Mouse (Mus musculus) naive thymus-derived CD4-positive, alpha-beta T cell, adult 2 months (primary cell): ENCODE measurements around the gene Supt7l.
"Not testable (repeated sequence)": the region's sequence is repeated elsewhere in the genome, so short reads cannot be mapped to it uniquely, and the experiment has no call there.

Source experiments
- DNase-seq: peaks from one replicate; pipeline ENCODE4 v3.0.0-alpha.2; 2011; ENCODE audit warnings: low read depth

Supt7l gene

DNA sequence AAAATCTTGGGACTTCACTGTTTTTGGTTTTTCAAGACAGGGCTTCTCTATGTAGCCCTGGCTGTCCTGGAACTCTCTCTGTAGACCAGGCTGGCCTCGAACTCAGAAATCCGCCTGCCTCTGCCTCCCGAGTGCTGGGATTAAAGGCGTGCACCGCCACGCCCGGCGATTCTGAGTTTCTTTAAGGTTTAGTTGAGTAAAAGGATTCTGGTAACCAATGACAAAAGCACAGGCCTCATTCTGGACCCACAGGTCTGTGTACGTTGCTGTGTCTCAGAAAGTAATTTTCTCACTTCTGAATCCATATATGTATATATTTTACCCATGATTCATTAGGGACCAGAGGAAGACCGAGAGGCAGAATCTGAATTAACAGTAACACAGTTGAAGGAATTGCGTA is at the start of gene Supt7l:
Gene Supt7l (minus strand): TSS at position 101 of the 400 bp plus-strand sequence.
- DNase-seq, result not testable (repeated sequence)

DNA sequence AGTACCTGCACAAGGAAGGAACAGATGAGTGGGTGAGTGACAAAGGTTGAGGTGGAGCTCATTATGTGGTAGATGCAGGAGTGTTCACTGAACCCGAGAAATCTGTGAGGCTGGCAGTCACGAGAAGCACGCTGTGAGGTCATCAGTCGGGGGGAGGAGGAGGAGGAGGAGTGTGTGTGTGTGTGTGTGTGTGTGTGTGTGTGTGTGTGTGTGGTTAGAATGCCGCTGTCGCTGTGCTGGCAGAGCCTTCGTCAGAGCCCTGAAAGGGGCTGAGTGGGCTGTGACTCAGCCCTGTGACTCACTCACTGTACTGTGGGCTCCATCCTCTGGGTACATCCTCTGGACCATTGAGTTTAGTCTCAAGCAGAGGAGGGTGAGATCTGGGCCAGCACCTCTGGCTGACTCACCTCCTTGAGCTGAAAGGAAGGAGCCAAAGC is 49.0 kb upstream of the Supt7l start:
- DNase-seq, result peak; percentile 75

DNA sequence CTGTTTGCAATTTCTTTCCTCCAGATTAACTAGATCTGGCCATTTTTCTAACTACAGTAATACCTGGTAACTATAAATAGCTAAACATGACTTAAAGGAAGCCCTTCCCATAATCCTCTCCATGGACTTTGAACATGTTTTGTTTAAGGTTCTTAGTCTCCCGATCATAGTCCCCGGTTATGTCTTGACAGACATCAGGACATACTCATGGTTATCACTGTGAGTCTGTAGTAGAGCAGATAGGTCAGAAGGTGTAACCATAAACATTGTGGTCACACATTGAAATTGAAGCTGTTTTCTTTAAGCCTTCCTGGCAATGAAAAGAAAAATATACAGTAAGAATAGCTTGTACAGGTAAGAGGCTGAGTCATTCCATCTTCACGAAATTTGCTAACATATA is 46.1 kb upstream of the Supt7l start:
- DNase-seq, result no peak

- DNase-seq, result peak; percentile 41
Measured at GRCm38 (mm10) chr5:31571023-31571608, 43.5 kb upstream of the Supt7l start.

DNA sequence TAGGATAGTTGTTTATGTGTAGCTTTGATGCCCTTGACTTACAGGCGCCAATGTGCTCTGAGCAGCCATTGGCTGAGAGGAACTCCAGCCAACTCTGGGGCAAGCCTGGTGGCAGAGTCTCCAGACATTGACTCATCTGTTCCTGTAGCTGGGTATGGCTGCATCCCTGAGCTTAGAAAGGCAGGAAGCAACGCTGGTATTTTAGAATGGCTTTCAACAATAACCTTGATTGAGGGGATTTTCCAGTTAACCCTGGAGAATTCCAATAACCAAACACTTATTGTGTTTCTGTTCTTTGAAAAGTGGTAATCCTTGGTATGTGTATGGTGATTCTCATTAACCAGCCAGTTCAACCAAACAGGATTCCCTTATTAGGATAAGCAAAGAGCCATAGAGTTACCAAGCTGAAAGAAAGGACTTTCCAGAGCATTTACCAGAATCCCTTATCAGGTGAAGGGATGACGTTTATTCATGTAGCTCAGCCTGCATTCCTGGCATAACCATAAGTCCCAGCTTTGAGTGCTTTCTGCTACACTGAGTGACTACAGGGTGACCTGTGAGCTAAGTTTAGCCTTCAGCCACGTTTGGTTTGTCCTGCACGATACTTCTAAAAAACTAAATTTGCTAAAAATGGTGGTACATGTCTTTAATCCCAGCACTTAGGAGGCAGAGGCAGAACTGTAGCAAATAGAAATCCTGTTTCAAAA is 40.5 kb upstream of the Supt7l start:
- no peak for DNase-seq

- DNase-seq, result no peak
Measured at GRCm38 (mm10) chr5:31566457-31566856, 38.9 kb upstream of the Supt7l start.

DNA sequence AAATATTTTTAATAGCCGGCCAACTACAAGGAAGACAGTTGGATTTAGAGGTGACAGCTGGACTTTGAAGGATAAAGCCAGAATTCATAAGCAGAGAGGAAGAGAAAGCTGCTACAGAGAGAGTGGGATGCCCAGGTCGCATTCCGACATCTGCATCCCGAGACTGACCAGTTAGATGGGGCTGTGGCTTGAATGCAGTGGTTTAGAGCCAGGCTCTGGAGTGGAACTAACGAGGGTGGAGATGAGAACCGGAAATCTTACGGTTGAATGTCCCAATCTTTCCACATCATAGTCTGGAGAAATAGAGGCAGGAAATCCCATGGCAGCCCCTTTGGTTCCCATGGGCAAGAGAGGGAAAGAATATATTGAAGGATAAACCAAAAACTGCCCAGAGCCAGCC is 38.4 kb upstream of the Supt7l start:
- no peak for DNase-seq

- no peak for DNase-seq
Measured at GRCm38 (mm10) chr5:31564976-31565375, 37.4 kb upstream of the Supt7l start.

GRCm38 (mm10) chr5:31563905-31564304 is 36.3 kb upstream of the Supt7l start:
- no peak for DNase-seq

- DNase-seq, result peak; percentile 81
Measured at GRCm38 (mm10) chr5:31563496-31563895, 35.9 kb upstream of the Supt7l start.

GRCm38 (mm10) chr5:31562036-31562666 is 34.5 kb upstream of the Supt7l start:
- no peak for DNase-seq

GRCm38 (mm10) chr5:31560352-31560751 is 32.7 kb upstream of the Supt7l start:
- DNase-seq, result no peak

DNA sequence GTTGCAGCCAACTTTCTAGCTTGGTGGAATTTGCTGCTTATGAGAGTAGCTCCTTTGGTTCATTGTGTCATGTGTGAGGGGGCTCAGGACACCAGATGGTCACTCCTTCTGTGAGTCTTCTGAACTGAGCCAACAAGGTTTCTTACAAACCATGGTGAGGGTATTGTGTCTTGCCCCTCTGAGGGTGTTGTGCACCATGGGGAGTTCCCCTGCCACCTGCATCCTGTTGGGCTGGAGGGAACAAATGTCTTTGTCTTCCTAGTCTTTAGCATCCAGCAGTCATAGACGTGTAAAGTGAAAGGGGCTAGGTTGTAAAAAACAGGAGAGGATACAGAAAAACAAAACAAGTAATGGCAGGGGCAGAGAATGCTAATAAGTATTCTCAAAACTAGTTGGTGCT is 31.8 kb upstream of the Supt7l start:
- DNase-seq, result no peak

DNA sequence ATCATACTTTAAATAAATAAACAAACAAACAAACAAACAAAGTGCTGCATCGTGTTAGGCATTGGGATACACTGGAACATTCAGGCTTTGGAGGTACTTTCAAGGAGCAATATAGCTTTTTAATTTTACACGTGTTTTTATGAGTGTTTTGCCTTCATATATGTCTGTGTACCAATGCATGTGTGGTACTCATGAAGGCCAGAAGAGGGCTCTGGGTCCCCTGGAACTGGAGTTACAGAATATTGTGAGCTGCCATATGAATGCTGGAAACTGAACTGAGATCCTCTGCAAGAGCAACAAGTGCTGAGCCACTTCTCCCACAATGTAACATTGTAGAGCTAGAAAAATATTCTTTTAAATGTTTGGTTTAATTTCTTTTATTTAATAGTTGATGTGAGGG is 7.6 kb upstream of the Supt7l start:
- DNase-seq, result peak; percentile 26

DNA sequence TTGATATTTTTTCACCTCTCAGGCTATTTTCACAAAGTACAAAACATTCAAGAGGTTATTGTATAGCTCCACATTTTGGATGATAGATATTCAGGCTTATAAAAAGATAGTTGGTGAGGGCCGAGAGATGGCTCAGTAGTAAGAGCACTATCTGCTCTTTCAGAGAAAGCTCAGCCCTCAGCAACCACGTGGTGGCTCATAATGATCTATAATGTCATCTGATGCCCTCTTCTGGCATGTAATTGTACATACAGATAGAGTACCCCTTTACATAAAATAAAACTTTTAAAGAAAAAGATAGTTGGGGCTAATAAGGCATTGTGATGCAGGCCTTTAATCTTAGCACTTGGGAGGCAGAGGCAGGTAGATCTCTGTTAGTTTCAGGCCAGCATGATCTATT is 953 bp upstream of the Supt7l start:
- peak; percentile 51 for DNase-seq

DNA sequence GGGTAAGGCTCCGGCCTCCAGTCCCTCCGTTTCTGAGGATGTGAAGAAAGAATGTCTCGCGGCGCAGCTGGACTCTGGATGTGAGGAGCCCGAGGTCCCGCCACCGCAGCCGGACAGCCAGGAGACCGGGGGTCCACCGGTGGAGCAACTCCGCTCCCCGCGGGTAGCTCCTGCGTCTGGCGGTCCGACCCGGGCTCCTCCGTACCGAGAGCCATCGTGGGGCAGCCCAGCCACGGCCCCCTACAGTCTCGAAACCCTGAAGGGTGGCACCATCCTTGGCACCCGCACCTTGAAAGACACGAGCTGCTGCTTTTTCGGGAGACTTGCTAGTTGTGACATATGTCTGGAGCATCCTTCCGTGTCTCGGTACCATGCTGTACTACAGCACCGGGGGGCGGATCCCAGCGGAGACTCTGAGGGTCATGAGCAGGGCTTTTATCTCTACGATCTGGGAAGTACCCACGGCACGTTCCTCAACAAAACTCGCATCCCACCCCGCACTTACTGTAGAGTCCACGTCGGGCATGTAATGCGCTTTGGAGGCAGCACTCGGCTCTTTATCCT is 408 bp downstream of the Supt7l start:
- no peak for DNase-seq

- DNase-seq, result peak; percentile 94
Measured at GRCm38 (mm10) chr5:31526354-31527116, 1.1 kb downstream of the Supt7l start, which contains the start of gene Slc4a1ap. TSS of gene Slc4a1ap (plus strand) at chr5:31526995.

DNA sequence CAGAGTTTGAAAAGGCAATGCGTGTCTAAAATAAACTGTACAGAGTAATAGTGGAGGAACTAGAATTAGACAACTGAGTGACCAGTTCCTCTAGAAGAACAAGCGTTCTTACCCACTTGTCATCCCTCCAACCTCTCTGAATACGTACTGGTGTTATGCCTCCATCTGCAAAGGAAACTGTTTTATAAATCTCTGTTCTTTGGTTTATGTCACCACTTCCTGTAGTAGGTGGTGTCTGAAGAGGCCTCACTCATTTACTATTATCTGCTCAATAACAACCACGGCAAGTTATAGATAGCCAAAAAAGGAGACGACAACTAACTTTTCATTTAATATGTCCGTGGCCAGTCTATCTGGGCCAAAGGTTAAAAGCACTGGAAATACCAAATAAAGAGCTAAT is 7.1 kb downstream of the Supt7l start:
- peak; percentile 69 for DNase-seq

DNA sequence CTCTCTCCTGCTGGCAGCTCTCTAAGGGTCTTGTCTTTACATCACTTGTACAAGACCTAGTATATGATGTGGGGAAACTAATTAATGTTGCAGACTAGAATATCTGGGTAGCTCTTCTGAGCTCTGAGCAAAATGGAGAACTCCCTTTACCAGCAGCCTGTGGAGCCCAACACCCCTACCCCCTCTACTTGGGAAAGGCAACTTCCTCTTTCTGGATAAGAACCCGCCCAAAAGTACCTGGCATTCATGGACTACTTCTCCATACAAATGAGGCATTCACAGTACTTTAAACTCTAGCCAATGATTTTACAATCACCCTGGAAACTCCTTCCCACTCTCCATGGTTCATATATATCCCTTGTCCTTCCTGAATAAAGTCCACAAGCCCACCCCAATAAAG is 15.1 kb downstream of the Supt7l start:
- DNase-seq, result no peak

GRCm38 (mm10) chr5:31504843-31505242 is 22.8 kb downstream of the Supt7l start:
- no peak for DNase-seq

GRCm38 (mm10) chr5:31494513-31495297 is 32.9 kb downstream of the Supt7l start, which contains the start of gene Gpn1:
TSS of gene Gpn1 (plus strand) at chr5:31494741.
- peak; percentile 86 for DNase-seq
